Mouse (Mus musculus) CD4-positive naive resting alpha-beta T cell, adult 57 days (primary cell): Measurements from ENCODE around the gene Ankrd34b. TPM values are rescaled to one million over a fixed set of nuclear protein-coding genes. Genes with fewer than 3 reads are reported as not detected.

Experiments used
- total RNA-seq: library from RNA; stranded (reverse); gene quantifications from one replicate; pipeline ENCODE4 v1.2.4, GENCODE M21; 2023

Gene Ankrd34b
- not detected for total RNA-seq

GRCm38 (mm10) chr13:92425758-92426264 is at the start of gene Ankrd34b:
Gene Ankrd34b, plus strand, starts transcription at chr13:92425896.

GRCm38 (mm10) chr13:92483852-92484463 is 58.3 kb downstream of the Ankrd34b start, which contains the start of gene Fam151b:
Gene Fam151b, minus strand, starts transcription at chr13:92484015.

Other genes starting within 250 kb of the Ankrd34b start
- not detected for gene Gm20379, start 119.9 kb upstream of the Ankrd34b start, total RNA-seq
- 1.3 TPM for gene Dhfr, start 71.2 kb upstream of the Ankrd34b start, total RNA-seq
- 49.0 TPM for gene Msh3, start 70.9 kb upstream of the Ankrd34b start, total RNA-seq
- gene Fam151b, start 58.1 kb downstream of the Ankrd34b start, total RNA-seq = 3.5 TPM
- 28.4 TPM for gene Zfyve16, start 105.0 kb downstream of the Ankrd34b start, total RNA-seq
- gene Spz1, start 150.3 kb downstream of the Ankrd34b start, total RNA-seq = not detected
- gene Serinc5, start 185.2 kb downstream of the Ankrd34b start, total RNA-seq = 18.9 TPM